In genomic region chr1:159029106-159029505, GRCm38 (mm10) we compare ENCODE assay signal across 34 mouse cellular contexts. TPM values are rescaled to one million over a fixed set of nuclear protein-coding genes. Genes with fewer than 3 reads are reported as not detected.
DNase-seq lines count a peak whose midpoint lies in the region.
"Had no signal": no experiment of that assay in that cellular context is flagged by ENCODE, and none has a peak within 500 bp of the region (broad histone marks: within the 10 kb centered on the region; RNA-seq: fewer than 3 reads in every experiment).

No protein-coding gene starts in this region.

- 75% methylated on average over 2 of the region's 2 CpGs for WGBS in heart, embryonic 10.5 days

- H3K9me3 ChIP-seq in heart, embryonic 10.5 days, result no peaks in the 10 kb centered on the region
- H3K9me3 ChIP-seq: embryonic facial prominence, embryonic 12.5 days; forebrain, embryonic 10.5 days; forebrain, embryonic 15.5 days; hindbrain, embryonic 10.5 days; hindbrain, embryonic 15.5 days; kidney, embryonic 15.5 days; midbrain, embryonic 10.5 days; midbrain, embryonic 15.5 days; neural tube, embryonic 15.5 days had no signal

- no peak overlapping the region for H3K27ac ChIP-seq in heart, embryonic 10.5 days
- H3K27ac ChIP-seq: embryonic facial prominence, embryonic 12.5 days; forebrain, embryonic 10.5 days; forebrain, embryonic 15.5 days; hindbrain, embryonic 10.5 days; hindbrain, embryonic 15.5 days; kidney, embryonic 15.5 days; left cerebral cortex, adult 2 months; liver, embryonic 14.5 days; midbrain, embryonic 10.5 days; midbrain, embryonic 15.5 days; neural tube, embryonic 15.5 days had no signal

- H3K27me3 ChIP-seq in heart, embryonic 10.5 days (ENCODE audit: insufficient read depth, poor library complexity, severe bottlenecking), result no peaks in the 10 kb centered on the region
- H3K27me3 ChIP-seq: embryonic facial prominence, embryonic 12.5 days; forebrain, embryonic 15.5 days; hindbrain, embryonic 15.5 days; kidney, embryonic 15.5 days; midbrain, embryonic 15.5 days; neural tube, embryonic 15.5 days had no signal

- intact Hi-C loops in heart, postnatal 10 days (cut with DNase I), result no loop called here

- peak; percentile 94 for DNase-seq in heart, adult 11 months
- no peak for DNase-seq in heart, embryonic 10.5 days (ENCODE audit: low spot score)
- peak; percentile 52 for DNase-seq in 3T3-L1 (ENCODE audit: low read depth, low spot score)
- peak; percentile 34 for DNase-seq in adipocyte (ENCODE audit: low spot score)
- peak; percentile 46 for DNase-seq in heart, postnatal 10 days
- DNase-seq in left cerebral cortex, adult 8-10 months (ENCODE audit: low spot score in 2 of 2), result no peak
- DNase-seq in cerebellum, adult 9-11 months, result no peak
- no peak for DNase-seq in thymus, postnatal 10 days (ENCODE audit: low spot score in 2 of 2)
- DNase-seq: adrenal gland, postnatal 10 days; cerebellum, adult 9-10 months; embryo, embryonic 11 days; kidney, adult 11 months; kidney, postnatal 25 days; liver; lung, adult 2 months; lung, postnatal 14 days; right cerebral cortex, adult 18-20 months; right cerebral cortex, postnatal 4 days; thymus, adult 2 months; thymus, postnatal 4 days had no signal

- no peaks in the 10 kb centered on the region for H3K36me3 ChIP-seq in heart, embryonic 10.5 days
- H3K36me3 ChIP-seq: embryonic facial prominence, embryonic 12.5 days; forebrain, embryonic 10.5 days; forebrain, embryonic 15.5 days; hindbrain, embryonic 10.5 days; hindbrain, embryonic 15.5 days; kidney, embryonic 15.5 days; midbrain, embryonic 10.5 days; midbrain, embryonic 15.5 days; neural tube, embryonic 15.5 days had no signal

- no peaks in the 10 kb centered on the region for H3K4me1 ChIP-seq in heart, embryonic 10.5 days
- H3K4me1 ChIP-seq: embryonic facial prominence, embryonic 12.5 days; forebrain, embryonic 10.5 days; forebrain, embryonic 15.5 days; hindbrain, embryonic 10.5 days; hindbrain, embryonic 15.5 days; kidney, embryonic 15.5 days; midbrain, embryonic 10.5 days; midbrain, embryonic 15.5 days; neural tube, embryonic 15.5 days had no signal

- H3K4me3 ChIP-seq in heart, embryonic 10.5 days, result no peak overlapping the region
- H3K4me3 ChIP-seq: embryonic facial prominence, embryonic 12.5 days; forebrain, embryonic 10.5 days; forebrain, embryonic 15.5 days; hindbrain, embryonic 10.5 days; hindbrain, embryonic 15.5 days; kidney, embryonic 15.5 days; left cerebral cortex, adult 2 months; midbrain, embryonic 10.5 days; midbrain, embryonic 15.5 days; neural tube, embryonic 15.5 days had no signal

RNA-seq across cellular contexts. Expression of gene Pappa2, which starts 48.8 kb away (rescaled TPM):
- 0.22 TPM in 1 of 2 replicates, not detected in the other for polyA plus RNA-seq in heart, embryonic 10.5 days (2016; fragmentation: Nextera tagmentation; extraction: Ambion mirVana)
- under 1 TPM; 0.10 to 0.34 TPM for total RNA-seq in heart, postnatal 10 days (2021)
- 1 to 10 TPM; 1.1 to 2.9 (median 2.6) TPM for total RNA-seq in left cerebral cortex, adult 8-10 months (2022)
- total RNA-seq: megakaryocyte progenitor cell, adult 5-6 weeks had no signal
- polyA plus RNA-seq: CD4-positive, CD25-positive, alpha-beta regulatory T cell, adult 4 months; inflammation-experienced regulatory T-cells, adult 6 months had no signal

Comparison
In these comparisons a context has a peak if more than half of its experiments do, and no peak if none do; other contexts are left out.
1. DNase-seq: peak in heart, adult 11 months (single experiment), 3T3-L1 (single experiment), adipocyte (single experiment) and heart, postnatal 10 days (2 of 2); none in heart, embryonic 10.5 days (single experiment), left cerebral cortex, adult 8-10 months (0 of 2), cerebellum, adult 9-11 months (single experiment) and thymus, postnatal 10 days (0 of 2).